24 mouse cellular contexts compared by ENCODE assay signal in genomic region chr10:70838147-70838546, GRCm38 (mm10).
DNase-seq lines count a peak whose midpoint lies in the region; ATAC-seq and TF ChIP-seq lines count a peak whose summit lies in the region.
"Had no signal": no experiment of that assay in that cellular context is flagged by ENCODE, and none has a peak within 500 bp of the region (broad histone marks: within the 10 kb centered on the region; RNA-seq: fewer than 3 reads in every experiment).

No protein-coding gene starts in this region.

- no peak overlapping the region for H3K27ac ChIP-seq in midbrain, embryonic 11.5 days (ENCODE audit: low read depth, low read length)
- no peak overlapping the region for H3K27ac ChIP-seq in midbrain, embryonic 15.5 days
- H3K27ac ChIP-seq in ES-E14 (ENCODE audit: insufficient read depth, low read depth, low read length, poor library complexity, severe bottlenecking) = peak overlapping the region; percentile 91; the same call in 1 of the 2 replicates
- no peak overlapping the region for H3K27ac ChIP-seq in hindbrain, embryonic 16.5 days (ENCODE audit: low read depth, low read length)

- no peak for ATAC-seq in midbrain, embryonic 11.5 days (ENCODE audit: low FRiP score)
- no peak for ATAC-seq in midbrain, embryonic 15.5 days (replicated peaks)
- ATAC-seq in hindbrain, embryonic 16.5 days = no peak
- ATAC-seq: activated CD4-positive, CD25-positive, alpha-beta regulatory T cell, adult 4 months; CD4-positive, CD25-positive, alpha-beta regulatory T cell, adult 4 months; Patski had no signal

- no peaks in the 10 kb centered on the region for H3K36me3 ChIP-seq in midbrain, embryonic 11.5 days (ENCODE audit: control insufficient read depth, insufficient read depth, low read length)
- no peaks in the 10 kb centered on the region for H3K36me3 ChIP-seq in midbrain, embryonic 15.5 days (replicated peaks)
- H3K36me3 ChIP-seq in E14TG2a.4 (ENCODE audit: insufficient read depth, low read length) (peaks cover 14% of the 10 kb centered on the region), ES-E14 (ENCODE audit: control insufficient read depth, insufficient read depth, low read length, poor library complexity, severe bottlenecking) (no peaks in the 10 kb centered on the region)
- no peaks in the 10 kb centered on the region for H3K36me3 ChIP-seq in hindbrain, embryonic 16.5 days (ENCODE audit: control insufficient read depth, insufficient read depth, low read length)
- H3K36me3 ChIP-seq: G1E had no signal

- H3K4me2 ChIP-seq in midbrain, embryonic 11.5 days = no peak overlapping the region
- H3K4me2 ChIP-seq in midbrain, embryonic 15.5 days = no peak overlapping the region
- no peak overlapping the region for H3K4me2 ChIP-seq in hindbrain, embryonic 16.5 days (ENCODE audit: low read length)

- H3K27me3 ChIP-seq in midbrain, embryonic 11.5 days (ENCODE audit: control insufficient read depth, insufficient read depth, low read length) = no peaks in the 10 kb centered on the region
- H3K27me3 ChIP-seq in midbrain, embryonic 15.5 days (replicated peaks) = no peaks in the 10 kb centered on the region
- H3K27me3 ChIP-seq in E14TG2a.4 (ENCODE audit: insufficient read depth, low read length) = no peaks in the 10 kb centered on the region
- H3K27me3 ChIP-seq in hindbrain, embryonic 16.5 days (replicated peaks; ENCODE audit: control insufficient read depth, insufficient read depth, low read length) = no peaks in the 10 kb centered on the region
- H3K27me3 ChIP-seq: CH12.LX, Patski had no signal

- peak; percentile 65 for DNase-seq in midbrain, embryonic 11.5 days (ENCODE audit: low spot score, missing footprints)
- DNase-seq in ES-E14 (ENCODE audit: low read depth, low spot score) = no peak
- DNase-seq in c-Kit-positive CD71-positive TER-119-positive erythroid progenitor cells, embryonic 14.5 days (ENCODE audit: low spot score) = no peak
- DNase-seq: adrenal gland, adult 2 months; adrenal gland, adult 8-10 months; adrenal gland, postnatal 10 days; adrenal gland, postnatal 14 days; adrenal gland, postnatal 25 days; adrenal gland, postnatal 36 days; B cell, adult 2 months; cerebellum, adult 11 months; cerebellum, adult 11-12 months; cerebellum, adult 18-20 months; cerebellum, adult 2 months; cerebellum, adult 8-10 months; cerebellum, adult 9-10 months had no signal

- 92% methylated on average over 4 of the region's 4 CpGs for WGBS in midbrain, embryonic 11.5 days
- WGBS in midbrain, embryonic 15.5 days = 90% methylated on average over 4 of the region's 4 CpGs
- WGBS in hindbrain, embryonic 16.5 days = 76% methylated on average over 4 of the region's 4 CpGs

- H3K4me3 ChIP-seq in midbrain, embryonic 11.5 days (ENCODE audit: low read depth, low read length) = no peak overlapping the region
- H3K4me3 ChIP-seq in midbrain, embryonic 15.5 days = no peak overlapping the region
- H3K4me3 ChIP-seq in E14TG2a.4 (replicated peaks; ENCODE audit: low read length) (peak overlapping the region; percentile 79), ES-E14 (ENCODE audit: insufficient read depth in 1 of 2, low read depth in 1 of 2, low read length in 2 of 2, poor library complexity in 1 of 2, severe bottlenecking in 1 of 2) (peak overlapping the region; percentile 66 to 67)
- H3K4me3 ChIP-seq in hindbrain, embryonic 16.5 days (ENCODE audit: low read length) = no peak overlapping the region

- no peaks in the 10 kb centered on the region for H3K4me1 ChIP-seq in midbrain, embryonic 11.5 days (ENCODE audit: control insufficient read depth, insufficient read depth, low read length)
- no peaks in the 10 kb centered on the region for H3K4me1 ChIP-seq in midbrain, embryonic 15.5 days
- peaks cover 28% of the 10 kb centered on the region for H3K4me1 ChIP-seq in E14TG2a.4 (replicated peaks; ENCODE audit: low read depth, low read length)
- peaks cover 3 to 4% of the 10 kb centered on the region in 2 experiments; a peak in 3 of 4 replicates for H3K4me1 ChIP-seq in ES-E14 (ENCODE audit: control insufficient read depth in 2 of 2, insufficient read depth in 2 of 2, low read length in 2 of 2, poor library complexity in 1 of 2)
- no peaks in the 10 kb centered on the region for H3K4me1 ChIP-seq in hindbrain, embryonic 16.5 days (ENCODE audit: control insufficient read depth, insufficient read depth, low read depth, low read length)

- no peaks in the 10 kb centered on the region for H3K9me3 ChIP-seq in midbrain, embryonic 11.5 days (ENCODE audit: control insufficient read depth, low read length)
- no peaks in the 10 kb centered on the region for H3K9me3 ChIP-seq in midbrain, embryonic 15.5 days
- H3K9me3 ChIP-seq in E14TG2a.4 (ENCODE audit: low read length) = peaks cover 52% of the 10 kb centered on the region
- H3K9me3 ChIP-seq in ES-E14 (ENCODE audit: control insufficient read depth, insufficient read depth, low read depth, low read length) = peaks cover 5% of the 10 kb centered on the region; the same call in 1 of the 2 replicates
- H3K9me3 ChIP-seq in hindbrain, embryonic 16.5 days (ENCODE audit: control insufficient read depth, low read length) = peaks cover 4% of the 10 kb centered on the region; the same call in 1 of the 2 replicates

- no peak overlapping the region for H3K9ac ChIP-seq in midbrain, embryonic 11.5 days (ENCODE audit: low read length)
- H3K9ac ChIP-seq in midbrain, embryonic 15.5 days = no peak overlapping the region
- peak overlapping the region; percentile 83 for H3K9ac ChIP-seq in ES-E14 (ENCODE audit: insufficient read depth, low read depth, low read length, poor library complexity, severe bottlenecking)
- H3K9ac ChIP-seq in hindbrain, embryonic 16.5 days (ENCODE audit: low read depth, low read length) = no peak overlapping the region

- TF ChIP-seq CTCF in E14TG2a.4 (conservative IDR thresholded peaks at IDR 0.05; ENCODE audit: low read length) = no peak

- in situ Hi-C loops in ES-E14 (cut with MboI; ENCODE audit: low sequenced_read_pairs in 2 of 2, unreplicated experiment in 2 of 2) = no loop called here

TF ChIP-seq in ES-E14, 5 proteins besides CTCF, POLR2A, EP300 and RAD21:
- TF ChIP-seq CHD2 (IDR thresholded peaks at IDR 0.05; ENCODE audit: low read depth, low read length) (no peak), ZNF384 (IDR thresholded peaks at IDR 0.05; ENCODE audit: low read depth, low read length) (peak; percentile 51; the same call in 1 of the 2 replicates)

Comparison
In these comparisons a context has a peak if more than half of its experiments do, and no peak if none do; other contexts are left out.
1. H3K4me3 ChIP-seq: peak in E14TG2a.4 (single experiment) and ES-E14 (2 of 2); none in midbrain, embryonic 11.5 days (single experiment), midbrain, embryonic 15.5 days (single experiment) and hindbrain, embryonic 16.5 days (single experiment).